Mouse (Mus musculus): Measurements from ENCODE around the gene Srprb. TPM values are rescaled to one million over a fixed set of nuclear protein-coding genes. Genes with fewer than 3 reads are reported as not detected.

Gene Srprb
- polyA plus RNA-seq, 1 experiment from 2014 or later: 61.9 TPM

Other genes starting within 250 kb of the Srprb start
- gene Slco2a1, start 213.4 kb downstream of the Srprb start, polyA plus RNA-seq (2016; fragmentation: Nextera tagmentation; extraction: Ambion mirVana): 1.5 and 3.0 TPM in 2 replicates
- gene Rab6b, start 90.3 kb downstream of the Srprb start, polyA plus RNA-seq (2016; fragmentation: Nextera tagmentation; extraction: Ambion mirVana): 2.3 and 2.7 TPM in 2 replicates
- 0.90 TPM in 1 of 2 replicates, not detected in the other for gene Gm20425, start 28.2 kb upstream of the Srprb start, polyA plus RNA-seq (2016; fragmentation: Nextera tagmentation; extraction: Ambion mirVana)
- gene Trf, start 28.3 kb upstream of the Srprb start, polyA plus RNA-seq (2016; fragmentation: Nextera tagmentation; extraction: Ambion mirVana): 32.8 and 314 TPM in 2 replicates
- 6.7 and 7.3 TPM in 2 replicates for gene 1300017J02Rik, start 102.9 kb upstream of the Srprb start, polyA plus RNA-seq (2016; fragmentation: Nextera tagmentation; extraction: Ambion mirVana)
- 56.6 and 62.6 TPM in 2 replicates for gene Topbp1, start 103.1 kb upstream of the Srprb start, polyA plus RNA-seq (2016; fragmentation: Nextera tagmentation; extraction: Ambion mirVana)
- gene Cdv3, start 163.7 kb upstream of the Srprb start, polyA plus RNA-seq (2016; fragmentation: Nextera tagmentation; extraction: Ambion mirVana): 116 and 128 TPM in 2 replicates

Measured in heart, embryonic 10.5 days (tissue).